In the genomic region with DNA sequence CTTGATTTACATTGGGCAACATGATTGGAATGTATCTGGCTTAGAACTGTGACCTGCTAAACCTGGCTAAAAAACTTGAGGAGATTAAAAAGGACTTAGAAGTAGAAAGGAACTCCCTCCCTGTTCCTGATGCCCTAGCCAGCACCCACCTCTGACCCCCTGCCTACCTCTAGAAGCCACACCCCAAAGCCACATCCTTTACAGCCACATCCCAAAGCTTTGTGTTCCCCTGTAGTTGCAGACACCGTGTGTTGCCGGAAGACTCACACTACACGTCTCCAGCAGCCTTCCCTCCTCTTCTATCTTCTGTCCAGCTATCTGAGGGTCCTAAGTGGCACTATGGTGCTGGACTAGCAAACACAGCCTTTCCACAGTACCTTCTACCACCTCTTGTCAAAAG, we compare ENCODE assay signal across 18 mouse cellular contexts. TPM values are rescaled to one million over a fixed set of nuclear protein-coding genes. Genes with fewer than 3 reads are reported as not detected.
DNase-seq lines count a peak whose midpoint lies in the region; ATAC-seq and TF ChIP-seq lines count a peak whose summit lies in the region.
"Had no signal": no experiment of that assay in that cellular context is flagged by ENCODE, and none has a peak within 500 bp of the region (broad histone marks: within the 10 kb centered on the region; RNA-seq: fewer than 3 reads in every experiment).

No protein-coding gene starts in this region.

- no peak overlapping the region for H3K27ac ChIP-seq in heart, embryonic 12.5 days (ENCODE audit: poor library complexity, severe bottlenecking)
- no peak overlapping the region for H3K27ac ChIP-seq in midbrain, embryonic 15.5 days
- no peak overlapping the region for H3K27ac ChIP-seq in kidney, adult 2 months (ENCODE audit: insufficient read depth, low read depth, low read length)
- H3K27ac ChIP-seq: forebrain, embryonic 12.5 days; gastrocnemius, adult 2 months; heart, embryonic 10.5 days had no signal

- no peaks in the 10 kb centered on the region for H3K9me3 ChIP-seq in heart, embryonic 12.5 days (replicated peaks)
- H3K9me3 ChIP-seq in midbrain, embryonic 15.5 days, result no peaks in the 10 kb centered on the region
- H3K9me3 ChIP-seq: forebrain, embryonic 12.5 days; heart, embryonic 10.5 days had no signal

- no peak overlapping the region for H3K4me3 ChIP-seq in heart, embryonic 12.5 days
- no peak overlapping the region for H3K4me3 ChIP-seq in midbrain, embryonic 15.5 days
- no peak overlapping the region for H3K4me3 ChIP-seq in kidney, adult 2 months (ENCODE audit: insufficient read depth, low read depth, low read length)
- H3K4me3 ChIP-seq: forebrain, embryonic 12.5 days; gastrocnemius, adult 2 months; heart, embryonic 10.5 days had no signal

- ATAC-seq in CD4-positive, CD25-positive, alpha-beta regulatory T cell, adult 4 months, result peak; percentile 89
- ATAC-seq in megakaryocyte, adult 5-6 weeks (ENCODE audit: poor library complexity, severe bottlenecking), result peak; percentile 41
- no peak for ATAC-seq in frontal cortex, adult (ENCODE audit: low TSS enrichment)
- no peak for ATAC-seq in heart, embryonic 12.5 days (ENCODE audit: insufficient number of reproducible peaks, low FRiP score)
- ATAC-seq in midbrain, embryonic 15.5 days (replicated peaks), result no peak
- ATAC-seq: hindbrain, embryonic 16.5 days; liver, postnatal 0 days had no signal

- no peaks in the 10 kb centered on the region for H3K27me3 ChIP-seq in heart, embryonic 12.5 days (replicated peaks)
- H3K27me3 ChIP-seq in midbrain, embryonic 15.5 days (replicated peaks), result no peaks in the 10 kb centered on the region
- H3K27me3 ChIP-seq in kidney, adult 2 months (replicated peaks; ENCODE audit: control insufficient read depth, insufficient read depth, low read length), result no peaks in the 10 kb centered on the region
- H3K27me3 ChIP-seq: forebrain, embryonic 12.5 days had no signal

- TF ChIP-seq POLR2A in kidney, adult 2 months (IDR thresholded peaks at IDR 0.05; ENCODE audit: low read depth, low read length), result no peak

- H3K4me2 ChIP-seq in heart, embryonic 12.5 days, result no peak overlapping the region
- no peak overlapping the region for H3K4me2 ChIP-seq in midbrain, embryonic 15.5 days
- H3K4me2 ChIP-seq: forebrain, embryonic 12.5 days had no signal

- DNase-seq in T-cell, adult 2 months (ENCODE audit: low spot score), result peak; percentile 58
- peak; percentile 34 to 48 for DNase-seq in thymus, postnatal 10 days (ENCODE audit: low spot score in 2 of 2)
- DNase-seq in kidney, adult 2 months, result no peak
- DNase-seq: cerebellum, postnatal 10 days; gastrocnemius, adult 2 months; heart, postnatal 36 days; liver, postnatal 0 days; lung, postnatal 4 days; midbrain, embryonic 14.5 days; spleen, adult 18-20 months had no signal

- H3K9ac ChIP-seq in heart, embryonic 12.5 days, result no peak overlapping the region
- H3K9ac ChIP-seq in midbrain, embryonic 15.5 days, result no peak overlapping the region
- H3K9ac ChIP-seq: forebrain, embryonic 12.5 days; liver, postnatal 0 days had no signal

- no peak for TF ChIP-seq CTCF in kidney, adult 2 months (conservative IDR thresholded peaks at IDR 0.05; ENCODE audit: insufficient read depth, insufficient read length, low read depth, low read length)

- peaks cover 7% of the 10 kb centered on the region for H3K36me3 ChIP-seq in heart, embryonic 12.5 days
- no peaks in the 10 kb centered on the region; the same call in 1 of the 2 replicates for H3K36me3 ChIP-seq in midbrain, embryonic 15.5 days (replicated peaks)
- no peaks in the 10 kb centered on the region for H3K36me3 ChIP-seq in kidney, adult 2 months (ENCODE audit: control insufficient read depth, insufficient read depth, low read length)

- peaks cover 33% of the 10 kb centered on the region for H3K4me1 ChIP-seq in heart, embryonic 12.5 days (replicated peaks)
- H3K4me1 ChIP-seq in midbrain, embryonic 15.5 days, result peaks cover 18% of the 10 kb centered on the region
- peaks cover 8% of the 10 kb centered on the region for H3K4me1 ChIP-seq in kidney, adult 2 months (ENCODE audit: control insufficient read depth, insufficient read depth, low read length)

- WGBS in heart, embryonic 12.5 days, result 64% methylated on average over 3 of the region's 3 CpGs
- WGBS in midbrain, embryonic 15.5 days, result 85% methylated on average over 3 of the region's 3 CpGs
- 81% methylated on average over 3 of the region's 3 CpGs for WGBS in kidney, adult 2 months

RNA-seq across cellular contexts. Expression of a gene that starts 5.9 kb away (rescaled TPM):
- polyA plus RNA-seq in CD4-positive, CD25-positive, alpha-beta regulatory T cell, adult 4 months (2017; shearing (Covaris generic)), result 10 to 100 TPM; 81.2 to 89.1 TPM
- 51.2 and 52.0 TPM in 2 replicates for total RNA-seq in megakaryocyte, adult 5-6 weeks (2015)
- 25.0 and 27.9 TPM in 2 replicates for total RNA-seq in megakaryocyte, adult 5-6 weeks (2017)
- polyA plus RNA-seq in heart, embryonic 12.5 days (2016; fragmentation: Nextera tagmentation; extraction: Ambion mirVana), result 58.9 and 60.0 TPM in 2 replicates
- polyA plus RNA-seq in midbrain, embryonic 15.5 days (2015; fragmentation: Nextera tagmentation; extraction: Ambion mirVana), result 67.2 and 72.0 TPM in 2 replicates
- polyA plus RNA-seq in kidney, adult 2 months (2012; rRNA removed), result 28.7 and 33.5 TPM in 2 replicates

RNA-seq across cellular contexts. Expression of a gene that starts 20.1 kb away (rescaled TPM):
- polyA plus RNA-seq in CD4-positive, CD25-positive, alpha-beta regulatory T cell, adult 4 months (2017; shearing (Covaris generic)), result 100 to 1,000 TPM; 305 to 362 TPM
- 591 and 690 TPM in 2 replicates for total RNA-seq in megakaryocyte, adult 5-6 weeks (2015)
- total RNA-seq in megakaryocyte, adult 5-6 weeks (2017), result 864 and 938 TPM in 2 replicates
- polyA plus RNA-seq in heart, embryonic 12.5 days (2016; fragmentation: Nextera tagmentation; extraction: Ambion mirVana), result 447 and 459 TPM in 2 replicates
- 329 and 339 TPM in 2 replicates for polyA plus RNA-seq in midbrain, embryonic 15.5 days (2015; fragmentation: Nextera tagmentation; extraction: Ambion mirVana)
- 307 and 333 TPM in 2 replicates for polyA plus RNA-seq in kidney, adult 2 months (2012; rRNA removed)

Comparison
In these comparisons a context has a peak if more than half of its experiments do, and no peak if none do; other contexts are left out.
1. ATAC-seq: peak in CD4-positive, CD25-positive, alpha-beta regulatory T cell, adult 4 months (single experiment) and megakaryocyte, adult 5-6 weeks (single experiment); none in frontal cortex, adult (single experiment), heart, embryonic 12.5 days (single experiment) and midbrain, embryonic 15.5 days (single experiment).